Mouse (Mus musculus): ENCODE data around the gene Wdr45. TPM values are rescaled to one million over a fixed set of nuclear protein-coding genes. Genes with fewer than 3 reads are reported as not detected.
A peak's percentile ranks its signal among the peaks of the same experiment; 100 is the strongest.
"Not testable (repeated sequence)": the region's sequence is repeated elsewhere in the genome, so short reads cannot be mapped to it uniquely, and the experiment has no call there.

Gene Wdr45
- polyA plus RNA-seq, 1 experiment, result not detected

GRCm38 (mm10) chrX:7696954-7697381 is 17.2 kb upstream of the Wdr45 start, which contains the start of gene Gpkow:
Gene Gpkow, plus strand, starts transcription at chrX:7697131.
- Histone ChIP-seq H3K27ac (ENCODE audit: insufficient read depth, low read depth, low read length) (no peak within 1 kb of the TSS), H3K4me3 (ENCODE audit: insufficient read depth, low read depth, low read length) (peak within 1 kb of the TSS; percentile 78), H3K4me1 (ENCODE audit: control insufficient read depth, insufficient read depth, low read length) (0 out of 2 replicates have a peak, but pooled peaks cover 7% of the 10 kb centered on the region)
- 13% methylated on average over 33 of the region's 33 CpGs for WGBS
- peak; percentile 86 for TF ChIP-seq POLR2A (IDR thresholded peaks at IDR 0.05; ENCODE audit: insufficient read depth, low read depth, low read length)
- TF ChIP-seq CTCF (IDR thresholded peaks at IDR 0.05; ENCODE audit: insufficient read depth, low read depth, low read length), result no peak

GRCm38 (mm10) chrX:7713764-7714134 is 384 bp upstream of the Wdr45 start:
- WGBS, result 24% methylated on average over 6 of the region's 12 CpGs
- H3K4me3 ChIP-seq (ENCODE audit: insufficient read depth, low read depth, low read length), result peak overlapping the region; percentile 30; the same call in 1 of the 2 replicates
- H3K4me1 ChIP-seq (ENCODE audit: control insufficient read depth, insufficient read depth, low read length); H3K27ac ChIP-seq (ENCODE audit: insufficient read depth, low read depth, low read length): not testable (repeated sequence)

- H3K27ac ChIP-seq (ENCODE audit: insufficient read depth, low read depth, low read length); H3K4me3 ChIP-seq (ENCODE audit: insufficient read depth, low read depth, low read length); H3K4me1 ChIP-seq (ENCODE audit: control insufficient read depth, insufficient read depth, low read length): not testable (repeated sequence)
- 35% methylated on average over 1 of the region's 1 CpGs for WGBS
Observed at GRCm38 (mm10) chrX:7716058-7716457, 1.9 kb downstream of the Wdr45 start.

- WGBS, result 22% methylated on average over 22 of the region's 22 CpGs
- TF ChIP-seq CTCF (IDR thresholded peaks at IDR 0.05; ENCODE audit: insufficient read depth, low read depth, low read length) (no peak), POLR2A (IDR thresholded peaks at IDR 0.05; ENCODE audit: insufficient read depth, low read depth, low read length) (no peak; the same call in 1 of the 2 replicates)
- peaks cover 3% of the 10 kb centered on the region; the same call in 1 of the 2 replicates for H3K4me1 ChIP-seq (ENCODE audit: control insufficient read depth, insufficient read depth, low read length)
- H3K27ac ChIP-seq (ENCODE audit: insufficient read depth, low read depth, low read length), result peak within 1 kb of the TSS; percentile 85
- peak within 1 kb of the TSS; percentile 60 for H3K4me3 ChIP-seq (ENCODE audit: insufficient read depth, low read depth, low read length)
Observed at GRCm38 (mm10) chrX:7721514-7722281, 7.6 kb downstream of the Wdr45 start, which contains the start of gene Gm45208. Gene Gm45208, plus strand, starts transcription at chrX:7722245.

GRCm38 (mm10) chrX:7722282-7722611 is 8.1 kb downstream of the Wdr45 start:
- Histone ChIP-seq H3K4me3 (ENCODE audit: insufficient read depth, low read depth, low read length) (peak overlapping the region; percentile 60), H3K4me1 (ENCODE audit: control insufficient read depth, insufficient read depth, low read length) (peaks cover 3% of the 10 kb centered on the region; the same call in 1 of the 2 replicates), H3K27ac (ENCODE audit: insufficient read depth, low read depth, low read length) (0 out of 2 replicates have a peak overlapping the region, but pooled peaks have one; percentile 37)
- 13% methylated on average over 11 of the region's 11 CpGs for WGBS
- TF ChIP-seq POLR2A (IDR thresholded peaks at IDR 0.05; ENCODE audit: insufficient read depth, low read depth, low read length) (0 out of 2 replicates have a peak, but pooled peaks have one; percentile 48), CTCF (IDR thresholded peaks at IDR 0.05; ENCODE audit: insufficient read depth, low read depth, low read length) (no peak)

GRCm38 (mm10) chrX:7722691-7723090 is 8.6 kb downstream of the Wdr45 start:
- WGBS, result 21% methylated on average over 4 of the region's 4 CpGs
- no peak for TF ChIP-seq CTCF (IDR thresholded peaks at IDR 0.05; ENCODE audit: insufficient read depth, low read depth, low read length)
- no peak for TF ChIP-seq POLR2A (IDR thresholded peaks at IDR 0.05; ENCODE audit: insufficient read depth, low read depth, low read length)
- H3K4me1 ChIP-seq (ENCODE audit: control insufficient read depth, insufficient read depth, low read length), result peaks cover 3% of the 10 kb centered on the region; the same call in 1 of the 2 replicates
- H3K4me3 ChIP-seq (ENCODE audit: insufficient read depth, low read depth, low read length), result peak overlapping the region; percentile 60
- no peak overlapping the region for H3K27ac ChIP-seq (ENCODE audit: insufficient read depth, low read depth, low read length)

- H3K4me3 ChIP-seq (ENCODE audit: insufficient read depth, low read depth, low read length), result no peak overlapping the region
- H3K27ac ChIP-seq (ENCODE audit: insufficient read depth, low read depth, low read length), result no peak overlapping the region
- TF ChIP-seq POLR2A (IDR thresholded peaks at IDR 0.05; ENCODE audit: insufficient read depth, low read depth, low read length) (no peak), CTCF (IDR thresholded peaks at IDR 0.05; ENCODE audit: insufficient read depth, low read depth, low read length) (no peak)
- H3K4me1 ChIP-seq (ENCODE audit: control insufficient read depth, insufficient read depth, low read length), result peaks cover 3% of the 10 kb centered on the region; the same call in 1 of the 2 replicates
- 85% methylated on average over 7 of the region's 7 CpGs for WGBS
Observed at GRCm38 (mm10) chrX:7724135-7724534, 10.0 kb downstream of the Wdr45 start.

GRCm38 (mm10) chrX:7725841-7726240 is 11.7 kb downstream of the Wdr45 start:
- no peak overlapping the region for H3K4me3 ChIP-seq (ENCODE audit: insufficient read depth, low read depth, low read length)
- H3K27ac ChIP-seq (ENCODE audit: insufficient read depth, low read depth, low read length), result no peak overlapping the region
- TF ChIP-seq CTCF (IDR thresholded peaks at IDR 0.05; ENCODE audit: insufficient read depth, low read depth, low read length) (no peak), POLR2A (IDR thresholded peaks at IDR 0.05; ENCODE audit: insufficient read depth, low read depth, low read length) (no peak)
- H3K4me1 ChIP-seq (ENCODE audit: control insufficient read depth, insufficient read depth, low read length), result peaks cover 6% of the 10 kb centered on the region; the same call in 1 of the 2 replicates
- WGBS, result 87% methylated on average over 12 of the region's 12 CpGs

GRCm38 (mm10) chrX:7727176-7727575 is 13.0 kb downstream of the Wdr45 start:
- no peak overlapping the region for H3K27ac ChIP-seq (ENCODE audit: insufficient read depth, low read depth, low read length)
- 85% methylated on average over 13 of the region's 13 CpGs for WGBS
- peaks cover 6% of the 10 kb centered on the region; the same call in 1 of the 2 replicates for H3K4me1 ChIP-seq (ENCODE audit: control insufficient read depth, insufficient read depth, low read length)
- H3K4me3 ChIP-seq (ENCODE audit: insufficient read depth, low read depth, low read length), result no peak overlapping the region
- no peak for TF ChIP-seq POLR2A (IDR thresholded peaks at IDR 0.05; ENCODE audit: insufficient read depth, low read depth, low read length)
- TF ChIP-seq CTCF (IDR thresholded peaks at IDR 0.05; ENCODE audit: insufficient read depth, low read depth, low read length), result no peak

Data from olfactory bulb, adult 2 months (tissue).